Mouse (Mus musculus) heart, embryonic 11.5 days (tissue): ENCODE results near the gene Dyrk1a. TPM values are rescaled to one million over a fixed set of nuclear protein-coding genes. Genes with fewer than 3 reads are reported as not detected.

Experiments used
- ATAC-seq: fragments of 200-750 bp; cut with Nextera tagmentation; replicated peaks from 2 replicates; pipeline ENCODE4 v1.8.0; 2017; ENCODE audit warnings: moderate library complexity; ENCODE audit not compliant: insufficient number of reproducible peaks, low FRiP score, low TSS enrichment
- H3K27ac ChIP-seq: fragments of 300-500 bp; sonication (generic); 2 replicates; pipeline ENCODE4 v1.5.1; 2014; ENCODE audit warnings: mild to moderate bottlenecking, low read depth, low read length
- H3K27me3 ChIP-seq: fragments of 300-500 bp; sonication (generic); 2 replicates; pipeline ENCODE4 v1.6.1; 2014; ENCODE audit warnings: mild to moderate bottlenecking, low read length, mixed read lengths; ENCODE audit not compliant: control insufficient read depth, insufficient read depth
- H3K36me3 ChIP-seq: fragments of 300-500 bp; sonication (generic); 2 replicates; pipeline ENCODE4 v1.6.1; 2014; ENCODE audit warnings: mild to moderate bottlenecking, low read length, moderate library complexity, mixed read lengths; ENCODE audit not compliant: control insufficient read depth, insufficient read depth
- H3K4me1 ChIP-seq: fragments of 300-500 bp; sonication (generic); 2 replicates; pipeline ENCODE4 v1.6.1; 2014; ENCODE audit warnings: low read length; ENCODE audit not compliant: control insufficient read depth, insufficient read depth
- H3K4me2 ChIP-seq: fragments of 300-500 bp; sonication (generic); 2 replicates; pipeline ENCODE4 v1.6.1; 2014; ENCODE audit warnings: mild to moderate bottlenecking, moderate library complexity
- H3K4me3 ChIP-seq: fragments of 300-500 bp; sonication (generic); 2 replicates; pipeline ENCODE4 v1.5.1; 2014; ENCODE audit warnings: low read depth, low read length
- H3K9ac ChIP-seq: fragments of 300-500 bp; sonication (generic); 2 replicates; pipeline ENCODE4 v1.6.1; 2014; ENCODE audit warnings: mild to moderate bottlenecking, low read depth, low read length, moderate library complexity
- H3K9me3 ChIP-seq: fragments of 300-500 bp; sonication (generic); replicated peaks from 2 replicates; pipeline ENCODE4 v1.6.1; 2016; ENCODE audit warnings: low read length; ENCODE audit not compliant: control insufficient read depth
- WGBS: fragments of 180-500 bp; shearing (Covaris S2); extraction: QIAGEN DNeasy Blood & Tissue Kit; methylation state at CpG from one replicate; pipeline ENCODE4 v1.1.7; 2014; ENCODE audit not compliant: insufficient replicate concordance; 5-methylcytosine and 5-hydroxymethylcytosine counted together
- polyA plus RNA-seq: library from polyadenylated mRNA; unstranded; fragments of >200 nt; fragmentation: Nextera tagmentation; extraction: Ambion mirVana; gene quantifications from 2 replicates; pipeline ENCODE4 v1.2.1, GENCODE M21; 2014

Gene Dyrk1a
- polyA plus RNA-seq, 1 experiment from 2014 or later = 11.6 TPM

- ATAC-seq = no peak
- no peaks in the 10 kb centered on the region for H3K36me3 ChIP-seq
- no peak overlapping the region for H3K4me3 ChIP-seq
- no peaks in the 10 kb centered on the region for H3K9me3 ChIP-seq
- no peak overlapping the region for H3K27ac ChIP-seq
- H3K9ac ChIP-seq = no peak overlapping the region
- H3K27me3 ChIP-seq = no peaks in the 10 kb centered on the region
- H3K4me2 ChIP-seq = no peak overlapping the region
- H3K4me1 ChIP-seq = peaks cover 50% of the 10 kb centered on the region
- WGBS = 89% methylated on average over 4 of the region's 4 CpGs
These were observed 9.5 kb downstream of the Dyrk1a start for GRCm38 (mm10) chr16:94579348-94579747.

- Histone ChIP-seq H3K4me2 (peak overlapping the region; percentile 21; the same call in 1 of the 2 replicates), H3K36me3 (no peaks in the 10 kb centered on the region), H3K9me3 (no peaks in the 10 kb centered on the region), H3K4me1 (peaks cover 43% of the 10 kb centered on the region), H3K9ac (no peak overlapping the region), H3K27me3 (no peaks in the 10 kb centered on the region), H3K4me3 (no peak overlapping the region), H3K27ac (peak overlapping the region; percentile 63)
- WGBS = 19% methylated on average over 7 of the region's 7 CpGs
- no peak; the same call in 1 of the 2 replicates for ATAC-seq
These were observed 11.1 kb downstream of the Dyrk1a start for GRCm38 (mm10) chr16:94580844-94581405.

- H3K4me1 ChIP-seq = peaks cover 65% of the 10 kb centered on the region
- 67% methylated on average over 7 of the region's 7 CpGs for WGBS
- no peak for ATAC-seq
These were observed 16.7 kb downstream of the Dyrk1a start for GRCm38 (mm10) chr16:94586349-94586990.

GRCm38 (mm10) chr16:94587461-94587860 lies 17.7 kb downstream of the Dyrk1a start:
- WGBS = 69% methylated on average over 4 of the region's 4 CpGs
- no peak for ATAC-seq
- Histone ChIP-seq H3K4me3 (no peak overlapping the region), H3K4me1 (peaks cover 74% of the 10 kb centered on the region), H3K9me3 (no peaks in the 10 kb centered on the region), H3K27ac (no peak overlapping the region), H3K36me3 (no peaks in the 10 kb centered on the region), H3K9ac (no peak overlapping the region), H3K27me3 (no peaks in the 10 kb centered on the region), H3K4me2 (no peak overlapping the region)

More at GRCm38 (mm10) chr16:94586349-94586990, 16.7 kb downstream of the Dyrk1a start:
- Histone ChIP-seq H3K4me2 (no peak overlapping the region), H3K36me3 (no peaks in the 10 kb centered on the region), H3K9ac (no peak overlapping the region), H3K4me3 (no peak overlapping the region), H3K27ac (no peak overlapping the region), H3K27me3 (no peaks in the 10 kb centered on the region), H3K9me3 (no peaks in the 10 kb centered on the region)

GRCm38 (mm10) chr16:94588171-94588570 lies 18.4 kb downstream of the Dyrk1a start:
- Histone ChIP-seq H3K4me3 (no peak overlapping the region), H3K27me3 (no peaks in the 10 kb centered on the region), H3K4me1 (peaks cover 72% of the 10 kb centered on the region), H3K36me3 (no peaks in the 10 kb centered on the region), H3K27ac (no peak overlapping the region), H3K4me2 (no peak overlapping the region), H3K9me3 (no peaks in the 10 kb centered on the region), H3K9ac (no peak overlapping the region)
- no peak for ATAC-seq
- 67% methylated on average over 8 of the region's 8 CpGs for WGBS

- H3K4me1 ChIP-seq = peaks cover 72% of the 10 kb centered on the region
- H3K9me3 ChIP-seq = no peaks in the 10 kb centered on the region
- H3K9ac ChIP-seq = no peak overlapping the region
- no peaks in the 10 kb centered on the region for H3K27me3 ChIP-seq
- H3K4me2 ChIP-seq = no peak overlapping the region
- no peak overlapping the region for H3K4me3 ChIP-seq
- 86% methylated on average over 6 of the region's 6 CpGs for WGBS
- H3K27ac ChIP-seq = no peak overlapping the region
- ATAC-seq = no peak
- no peaks in the 10 kb centered on the region for H3K36me3 ChIP-seq
These were observed 19.2 kb downstream of the Dyrk1a start for GRCm38 (mm10) chr16:94588974-94589373.

- Histone ChIP-seq H3K4me2 (no peak overlapping the region), H3K27me3 (no peaks in the 10 kb centered on the region), H3K9ac (no peak overlapping the region), H3K27ac (no peak overlapping the region), H3K4me3 (no peak overlapping the region), H3K9me3 (no peaks in the 10 kb centered on the region), H3K36me3 (no peaks in the 10 kb centered on the region), H3K4me1 (peaks cover 67% of the 10 kb centered on the region)
- no peak for ATAC-seq
- WGBS = 95% methylated on average over 1 of the region's 1 CpGs
These were observed 19.8 kb downstream of the Dyrk1a start for GRCm38 (mm10) chr16:94589648-94590047.

GRCm38 (mm10) chr16:94590214-94590613 lies 20.4 kb downstream of the Dyrk1a start:
- no peaks in the 10 kb centered on the region for H3K36me3 ChIP-seq
- peaks cover 65% of the 10 kb centered on the region for H3K4me1 ChIP-seq
- H3K27me3 ChIP-seq = no peaks in the 10 kb centered on the region
- no peak overlapping the region for H3K9ac ChIP-seq
- H3K4me3 ChIP-seq = no peak overlapping the region
- ATAC-seq = no peak
- H3K4me2 ChIP-seq = no peak overlapping the region
- H3K9me3 ChIP-seq = no peaks in the 10 kb centered on the region
- WGBS = 79% methylated on average over 1 of the region's 1 CpGs
- H3K27ac ChIP-seq = no peak overlapping the region

- H3K4me3 ChIP-seq = no peak overlapping the region
- no peaks in the 10 kb centered on the region for H3K27me3 ChIP-seq
- no peaks in the 10 kb centered on the region for H3K36me3 ChIP-seq
- H3K4me2 ChIP-seq = no peak overlapping the region
- no peak overlapping the region for H3K9ac ChIP-seq
- 83% methylated on average over 8 of the region's 8 CpGs for WGBS
- H3K9me3 ChIP-seq = no peaks in the 10 kb centered on the region
- no peak for ATAC-seq
- no peak overlapping the region for H3K27ac ChIP-seq
- peaks cover 65% of the 10 kb centered on the region for H3K4me1 ChIP-seq
These were observed 21.2 kb downstream of the Dyrk1a start for GRCm38 (mm10) chr16:94590977-94591376.
